Mouse (Mus musculus): ENCODE data around the gene Taf1c. TPM values are rescaled to one million over a fixed set of nuclear protein-coding genes. Genes with fewer than 3 reads are reported as not detected.

Gene Taf1c
- polyA plus RNA-seq, 1 experiment from 2014 or later = 16.7 TPM

GRCm38 (mm10) chr8:119568951-119569350, 36.1 kb downstream of the Taf1c start:
- Histone ChIP-seq H3K27ac (replicated peaks) (no peak overlapping the region), H3K9ac (replicated peaks) (no peak overlapping the region), H3K4me1 (peaks cover 12% of the 10 kb centered on the region), H3K36me3 (peaks cover 35% of the 10 kb centered on the region), H3K4me2 (replicated peaks) (no peak overlapping the region), H3K27me3 (no peaks in the 10 kb centered on the region), H3K9me3 (no peaks in the 10 kb centered on the region), H3K4me3 (no peak overlapping the region)
- no peak for ATAC-seq (ENCODE audit: low FRiP score, low read depth)
- 73% methylated on average over 7 of the region's 7 CpGs for WGBS

- H3K36me3 ChIP-seq = peaks cover 42% of the 10 kb centered on the region
- no peaks in the 10 kb centered on the region for H3K9me3 ChIP-seq
- no peak for ATAC-seq (ENCODE audit: low FRiP score, low read depth)
- no peak overlapping the region for H3K4me2 ChIP-seq (replicated peaks)
- no peak overlapping the region for H3K27ac ChIP-seq (replicated peaks)
- no peaks in the 10 kb centered on the region for H3K27me3 ChIP-seq
- H3K4me1 ChIP-seq = peaks cover 5% of the 10 kb centered on the region
- H3K4me3 ChIP-seq = no peak overlapping the region
- no peak overlapping the region for H3K9ac ChIP-seq (replicated peaks)
- 90% methylated on average over 9 of the region's 9 CpGs for WGBS
These were observed 36.8 kb downstream of the Taf1c start for GRCm38 (mm10) chr8:119568251-119568650.

DNA sequence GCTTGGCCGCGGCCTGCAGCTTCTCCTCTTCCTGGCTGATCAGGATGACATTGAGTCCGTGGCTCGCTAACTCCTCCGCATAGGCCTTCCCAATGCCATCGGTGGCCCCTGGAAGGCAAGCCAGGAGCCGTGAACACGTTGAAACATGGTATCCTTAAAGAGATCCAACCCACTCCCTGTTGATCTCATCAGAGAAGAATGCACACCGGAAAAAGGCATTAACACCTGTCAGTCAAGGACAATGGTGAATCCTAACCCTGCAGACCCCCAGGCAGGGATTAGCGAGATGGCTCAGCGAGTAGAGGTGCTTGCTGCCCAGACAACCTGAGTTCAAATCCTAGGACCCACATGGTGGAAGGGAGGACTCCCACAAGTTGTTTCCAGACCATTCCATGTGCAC, 38.7 kb downstream of the Taf1c start:
- H3K36me3 ChIP-seq = peaks cover 60% of the 10 kb centered on the region
- H3K4me2 ChIP-seq (replicated peaks) = no peak overlapping the region
- 80% methylated on average over 11 of the region's 11 CpGs for WGBS
- H3K9me3 ChIP-seq = no peaks in the 10 kb centered on the region
- no peaks in the 10 kb centered on the region for H3K4me1 ChIP-seq
- ATAC-seq (ENCODE audit: low FRiP score, low read depth) = no peak
- H3K9ac ChIP-seq (replicated peaks) = no peak overlapping the region
- no peak overlapping the region for H3K27ac ChIP-seq (replicated peaks)
- H3K27me3 ChIP-seq = no peaks in the 10 kb centered on the region
- H3K4me3 ChIP-seq = no peak overlapping the region

DNA sequence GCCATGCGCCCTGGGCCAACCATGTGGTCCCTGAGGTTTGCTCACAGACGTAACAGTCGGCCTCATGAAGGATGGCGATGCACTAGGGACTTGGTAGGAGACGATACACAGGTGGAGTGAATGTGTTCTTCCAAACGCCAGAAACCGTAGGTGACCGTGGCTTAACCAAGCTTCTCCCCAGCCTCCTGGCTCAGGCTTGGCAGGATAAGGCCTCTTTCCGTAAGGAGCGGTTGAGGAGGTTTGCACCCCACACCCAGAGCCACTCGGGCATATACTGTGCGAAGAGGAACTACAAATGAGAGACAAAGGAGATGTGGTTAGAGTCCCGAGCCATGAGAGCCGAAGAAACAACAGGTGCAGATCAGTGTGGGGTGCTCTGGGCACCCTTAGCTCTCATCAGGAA, 41.2 kb downstream of the Taf1c start:
- Histone ChIP-seq H3K4me2 (replicated peaks) (no peak overlapping the region), H3K4me3 (no peak overlapping the region), H3K27me3 (no peaks in the 10 kb centered on the region), H3K9me3 (no peaks in the 10 kb centered on the region), H3K9ac (replicated peaks) (no peak overlapping the region), H3K27ac (replicated peaks) (no peak overlapping the region), H3K36me3 (peaks cover 60% of the 10 kb centered on the region), H3K4me1 (peaks cover 3% of the 10 kb centered on the region; the same call in 1 of the 2 replicates)
- ATAC-seq (ENCODE audit: low FRiP score, low read depth) = no peak
- WGBS = 95% methylated on average over 14 of the region's 14 CpGs

DNA sequence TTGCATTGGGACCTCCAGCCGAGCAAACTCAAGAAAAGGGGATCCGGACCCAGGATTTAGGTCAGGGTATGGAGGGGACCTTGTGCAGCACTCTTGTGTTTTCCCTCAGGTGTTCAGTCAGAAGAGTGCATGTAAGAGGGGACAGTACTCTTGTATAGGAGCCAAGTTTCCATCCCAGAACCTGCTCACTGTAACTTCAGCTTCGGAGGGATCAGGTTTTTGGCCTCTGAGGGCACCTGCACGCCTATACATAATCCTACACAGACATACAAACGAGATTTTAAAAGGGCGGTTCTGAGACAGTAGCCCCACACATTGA, 45.7 kb downstream of the Taf1c start:
- 87% methylated on average over 6 of the region's 6 CpGs for WGBS
- Histone ChIP-seq H3K27me3 (no peaks in the 10 kb centered on the region), H3K27ac (replicated peaks) (peak overlapping the region; percentile 95; the same call in 1 of the 2 replicates), H3K9me3 (no peaks in the 10 kb centered on the region), H3K4me2 (replicated peaks) (peak overlapping the region; percentile 63; the same call in 1 of the 2 replicates), H3K4me3 (no peak overlapping the region), H3K36me3 (peaks cover 29% of the 10 kb centered on the region), H3K9ac (replicated peaks) (0 out of 2 replicates have a peak overlapping the region, but pooled peaks have one; percentile 43), H3K4me1 (peaks cover 21% of the 10 kb centered on the region)
- peak; percentile 5; the same call in 1 of the 2 replicates for ATAC-seq (ENCODE audit: low FRiP score, low read depth)

DNA sequence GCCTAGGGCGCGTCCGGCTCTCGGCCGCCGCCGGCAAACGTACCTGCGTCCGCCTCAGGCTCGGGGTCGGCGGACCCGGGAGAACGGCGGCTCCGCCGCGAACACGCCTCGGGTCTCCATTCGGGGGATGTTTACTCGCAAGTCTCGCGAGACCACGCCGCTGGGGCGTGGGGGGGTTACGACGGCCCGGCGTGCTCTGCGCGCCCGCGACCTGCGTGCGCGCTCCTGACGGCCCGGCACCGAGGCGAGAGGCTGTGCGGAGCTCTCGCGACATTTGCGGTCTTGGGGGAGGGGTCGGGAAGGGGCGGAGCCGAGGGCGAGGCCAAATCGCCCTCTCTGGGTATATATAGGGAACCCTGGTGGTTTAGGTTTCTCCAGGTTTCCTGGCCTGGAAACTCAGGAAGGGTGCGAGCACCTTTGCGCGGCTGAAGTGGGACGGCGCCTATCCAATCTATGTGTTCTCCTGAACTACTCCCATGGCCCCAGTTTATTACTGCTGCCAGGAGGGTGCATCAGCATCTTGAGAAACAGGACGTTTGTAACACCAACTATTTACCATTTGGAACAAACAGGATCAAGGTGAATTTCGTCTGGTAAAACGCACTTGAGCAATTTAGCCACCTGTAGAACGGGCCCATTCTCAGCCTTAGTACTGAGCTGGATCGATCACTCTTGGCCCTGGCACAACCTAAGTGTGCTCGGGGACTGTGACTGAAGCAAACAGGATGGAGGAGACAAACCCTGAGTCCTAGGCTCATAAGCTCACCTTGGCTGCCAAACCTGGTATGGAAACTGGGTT, 46.2 kb downstream of the Taf1c start, which contains the start of gene Mbtps1:
TSS of gene Mbtps1 (minus strand) at position 133 of the 799 bp plus-strand sequence.
- H3K36me3 ChIP-seq = peaks cover 23% of the 10 kb centered on the region
- peak within 1 kb of the TSS; percentile 95 for H3K27ac ChIP-seq (replicated peaks)
- no peaks in the 10 kb centered on the region for H3K9me3 ChIP-seq
- H3K4me2 ChIP-seq (replicated peaks) = peak within 1 kb of the TSS; percentile 83
- no peaks in the 10 kb centered on the region for H3K27me3 ChIP-seq
- peak within 1 kb of the TSS; percentile 90 for H3K9ac ChIP-seq (replicated peaks)
- H3K4me3 ChIP-seq = peak within 1 kb of the TSS; percentile 89
- WGBS = 8% methylated on average over 44 of the region's 63 CpGs
- peak; percentile 95 for ATAC-seq (ENCODE audit: low FRiP score, low read depth)
- H3K4me1 ChIP-seq = peaks cover 21% of the 10 kb centered on the region

- Histone ChIP-seq H3K36me3 (peaks cover 15% of the 10 kb centered on the region), H3K27ac (replicated peaks) (peak overlapping the region; percentile 95), H3K4me2 (replicated peaks) (peak overlapping the region; percentile 83), H3K9me3 (no peaks in the 10 kb centered on the region), H3K4me1 (peaks cover 21% of the 10 kb centered on the region), H3K27me3 (no peaks in the 10 kb centered on the region), H3K9ac (replicated peaks) (peak overlapping the region; percentile 90), H3K4me3 (peak overlapping the region; percentile 89)
- 1% methylated on average over 55 of the region's 55 CpGs for WGBS
- peak; percentile 91 for ATAC-seq (ENCODE audit: low FRiP score, low read depth)
These were observed 47.0 kb downstream of the Taf1c start for GRCm38 (mm10) chr8:119557821-119558602.

DNA sequence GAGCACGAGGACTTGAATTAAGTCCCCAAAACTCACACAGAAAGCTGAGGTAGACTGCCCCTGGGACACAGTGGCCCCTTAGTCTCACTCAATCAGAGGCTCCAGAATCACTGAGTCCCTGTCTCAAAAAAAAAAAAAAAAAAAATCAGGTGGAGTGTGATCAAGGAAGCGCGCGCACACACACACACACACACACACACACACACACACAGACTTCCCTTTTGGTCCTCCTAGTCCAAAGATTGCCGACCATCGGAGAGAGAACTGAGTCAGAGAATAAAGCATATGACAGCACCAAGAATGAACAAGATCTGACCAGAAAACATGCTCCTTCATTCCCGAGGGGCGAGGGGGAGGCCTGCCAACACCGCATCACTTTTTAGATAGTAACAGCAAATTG, 47.9 kb downstream of the Taf1c start:
- peaks cover 21% of the 10 kb centered on the region for H3K4me1 ChIP-seq
- peak overlapping the region; percentile 89 for H3K4me3 ChIP-seq
- peak overlapping the region; percentile 83 for H3K4me2 ChIP-seq (replicated peaks)
- no peak overlapping the region for H3K27ac ChIP-seq (replicated peaks)
- H3K27me3 ChIP-seq = no peaks in the 10 kb centered on the region
- no peak for ATAC-seq (ENCODE audit: low FRiP score, low read depth)
- H3K36me3 ChIP-seq = peaks cover 6% of the 10 kb centered on the region
- 74% methylated on average over 6 of the region's 9 CpGs for WGBS
- peak overlapping the region; percentile 90; the same call in 1 of the 2 replicates for H3K9ac ChIP-seq (replicated peaks)
- no peaks in the 10 kb centered on the region for H3K9me3 ChIP-seq

- Histone ChIP-seq H3K27ac (replicated peaks) (no peak overlapping the region), H3K4me2 (replicated peaks) (no peak overlapping the region), H3K9ac (replicated peaks) (no peak overlapping the region), H3K27me3 (no peaks in the 10 kb centered on the region), H3K9me3 (no peaks in the 10 kb centered on the region), H3K36me3 (no peaks in the 10 kb centered on the region; the same call in 1 of the 2 replicates), H3K4me3 (no peak overlapping the region), H3K4me1 (peaks cover 21% of the 10 kb centered on the region)
- 91% methylated on average over 6 of the region's 6 CpGs for WGBS
- ATAC-seq (ENCODE audit: low FRiP score, low read depth) = no peak
These were observed 49.2 kb downstream of the Taf1c start for GRCm38 (mm10) chr8:119555861-119556260.

- no peaks in the 10 kb centered on the region for H3K27me3 ChIP-seq
- H3K4me1 ChIP-seq = peaks cover 19% of the 10 kb centered on the region
- H3K9ac ChIP-seq (replicated peaks) = no peak overlapping the region
- no peaks in the 10 kb centered on the region for H3K9me3 ChIP-seq
- H3K36me3 ChIP-seq = no peaks in the 10 kb centered on the region
- 56% methylated on average over 2 of the region's 2 CpGs for WGBS
- no peak overlapping the region for H3K4me3 ChIP-seq
- no peak overlapping the region for H3K4me2 ChIP-seq (replicated peaks)
- no peak for ATAC-seq (ENCODE audit: low FRiP score, low read depth)
- H3K27ac ChIP-seq (replicated peaks) = no peak overlapping the region
These were observed 52.1 kb downstream of the Taf1c start for GRCm38 (mm10) chr8:119552967-119553366.

GRCm38 (mm10) chr8:119548560-119549113, 56.4 kb downstream of the Taf1c start:
- H3K27me3 ChIP-seq = no peaks in the 10 kb centered on the region
- no peak overlapping the region for H3K4me2 ChIP-seq (replicated peaks)
- no peak for ATAC-seq (ENCODE audit: low FRiP score, low read depth)
- peaks cover 37% of the 10 kb centered on the region for H3K36me3 ChIP-seq
- no peak overlapping the region for H3K4me3 ChIP-seq
- 83% methylated on average over 7 of the region's 7 CpGs for WGBS
- H3K9ac ChIP-seq (replicated peaks) = no peak overlapping the region
- no peak overlapping the region for H3K27ac ChIP-seq (replicated peaks)
- no peaks in the 10 kb centered on the region; the same call in 1 of the 2 replicates for H3K4me1 ChIP-seq
- no peaks in the 10 kb centered on the region for H3K9me3 ChIP-seq

All from midbrain, embryonic 12.5 days (tissue).